Mouse (Mus musculus): Measurements from ENCODE around the gene Ciapin1.

- TF ChIP-seq CTCF (IDR thresholded peaks at IDR 0.05; ENCODE audit: extremely low read depth, insufficient read depth, low read length) = no peak
- TF ChIP-seq POLR2A (IDR thresholded peaks at IDR 0.05; ENCODE audit: extremely low read depth, insufficient read depth, low read length) = no peak
Observed at GRCm38 (mm10) chr8:94817933-94818332, 20.2 kb downstream of the Ciapin1 start.
